Mouse (Mus musculus) stomach, postnatal 0 days (tissue): ENCODE results near the gene Sec11a.

Experiments used
- CTCF ChIP-seq: IDR thresholded peaks from 2 replicates; pipeline ENCODE4 v1.5.1; 2016; ENCODE audit warnings: antibody characterized with exemption, low read depth, mild to moderate bottlenecking, moderate library complexity
- EP300 ChIP-seq: optimal IDR thresholded peaks from 2 replicates; pipeline ENCODE3; 2016; ENCODE audit warnings: antibody characterized with exemption

DNA sequence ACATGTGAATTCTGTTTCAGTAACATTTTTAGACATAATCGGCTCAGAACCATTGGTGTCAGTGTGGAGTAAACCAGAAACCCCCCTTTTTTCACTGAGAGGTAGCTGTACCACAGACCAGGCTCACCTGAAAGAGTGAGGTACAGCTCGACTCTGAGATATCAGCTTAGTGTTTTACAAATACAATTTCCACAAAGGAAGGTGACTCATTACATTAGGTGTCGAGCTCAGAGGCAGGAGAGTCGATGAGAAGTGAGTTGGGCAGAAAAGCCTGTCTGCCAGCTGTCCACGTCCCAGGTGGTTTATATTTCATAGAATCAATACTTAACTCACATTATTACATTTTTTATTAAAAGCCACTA is 28.0 kb downstream of the Sec11a start:
- TF ChIP-seq CTCF, result no peak
- TF ChIP-seq EP300, result no peak
